Mouse (Mus musculus) spleen, adult 2 months (tissue): Measurements from ENCODE around the gene Scn8a. TPM values are rescaled to one million over a fixed set of nuclear protein-coding genes. Genes with fewer than 3 reads are reported as not detected.

Experiments
- DNase-seq, 2 experiments: peaks; one replicate each; pipeline versions ENCODE4 v3.0.0 to v3.0.0-alpha.2; 2012 to 2021; ENCODE audit warnings: low spot score in 2 of 2, low read depth in 1 of 2
- H3K27ac ChIP-seq: fragments of 200-500 bp; 2 replicates; pipeline ENCODE4 v1.5.1; 2012; ENCODE audit warnings: low read length, inconsistent platforms; ENCODE audit not compliant: insufficient read depth
- H3K27me3 ChIP-seq: fragments of 200-500 bp; 2 replicates; pipeline ENCODE4 v1.6.1; 2012; ENCODE audit warnings: mild to moderate bottlenecking, moderate library complexity, low read length, inconsistent platforms; ENCODE audit not compliant: control insufficient read depth, insufficient read depth
- H3K36me3 ChIP-seq: fragments of 200-500 bp; 2 replicates; pipeline ENCODE4 v1.6.1; 2012; ENCODE audit warnings: mild to moderate bottlenecking, low read length, inconsistent platforms; ENCODE audit not compliant: control insufficient read depth, insufficient read depth
- H3K4me1 ChIP-seq: fragments of 200-500 bp; 2 replicates; pipeline ENCODE4 v1.6.1; 2011; ENCODE audit warnings: inconsistent platforms; ENCODE audit not compliant: control insufficient read depth, insufficient read depth, insufficient read length
- H3K4me3 ChIP-seq: fragments of 200-500 bp; 2 replicates; pipeline ENCODE4 v1.5.1; 2011; ENCODE audit warnings: mild to moderate bottlenecking, inconsistent platforms; ENCODE audit not compliant: insufficient read depth, insufficient read length; ENCODE audit errors: extremely low read depth
- CTCF ChIP-seq: fragments of 200-500 bp; IDR thresholded peaks from 2 replicates; pipeline ENCODE4 v1.5.1; 2011; ENCODE audit warnings: mild to moderate bottlenecking, inconsistent platforms; ENCODE audit not compliant: insufficient read depth, insufficient read length, insufficient replicate concordance; ENCODE audit errors: extremely low read depth
- POLR2A ChIP-seq: fragments of 200-500 bp; IDR thresholded peaks from 2 replicates; pipeline ENCODE4 v1.6.1; 2011; ENCODE audit warnings: low read depth, low read length, inconsistent platforms
- WGBS: fragments of 180-500 bp; shearing (Covaris S2); methylation state at CpG from one replicate; pipeline ENCODE4 v1.1.7; 2018; 5-methylcytosine and 5-hydroxymethylcytosine counted together
- polyA plus RNA-seq: library from polyadenylated mRNA; depleted of rRNA; stranded (reverse); fragments of >200 nt; gene quantifications from 2 replicates; pipeline ENCODE4 v1.2.3, GENCODE M21; 2012

Gene Scn8a
- polyA plus RNA-seq, 1 experiment, result 0.54 TPM

- Histone ChIP-seq H3K27ac (no peak overlapping the region), H3K4me1 (no peaks in the 10 kb centered on the region), H3K36me3 (no peaks in the 10 kb centered on the region), H3K4me3 (no peak overlapping the region), H3K27me3 (no peaks in the 10 kb centered on the region)
- WGBS, result 74% methylated on average over 14 of the region's 14 CpGs
- TF ChIP-seq CTCF (no peak), POLR2A (no peak)
- DNase-seq, result no peak
Observed at GRCm38 (mm10) chr15:101008386-101009010, 138.8 kb downstream of the Scn8a start.

GRCm38 (mm10) chr15:101011352-101011751 is 141.7 kb downstream of the Scn8a start:
- no peaks in the 10 kb centered on the region for H3K36me3 ChIP-seq
- no peak for DNase-seq
- TF ChIP-seq CTCF (no peak), POLR2A (no peak)
- WGBS, result 86% methylated on average over 6 of the region's 6 CpGs
- H3K27me3 ChIP-seq, result no peaks in the 10 kb centered on the region
- no peaks in the 10 kb centered on the region for H3K4me1 ChIP-seq
- H3K4me3 ChIP-seq, result no peak overlapping the region
- H3K27ac ChIP-seq, result no peak overlapping the region

GRCm38 (mm10) chr15:101028960-101029359 is 159.3 kb downstream of the Scn8a start:
- Histone ChIP-seq H3K27me3 (no peaks in the 10 kb centered on the region), H3K4me1 (no peaks in the 10 kb centered on the region), H3K36me3 (no peaks in the 10 kb centered on the region), H3K4me3 (no peak overlapping the region), H3K27ac (no peak overlapping the region)
- DNase-seq, result no peak
- WGBS, result 72% methylated on average over 2 of the region's 2 CpGs
- no peak for TF ChIP-seq POLR2A
- no peak for TF ChIP-seq CTCF

GRCm38 (mm10) chr15:101039651-101040050 is 170.0 kb downstream of the Scn8a start:
- TF ChIP-seq CTCF, result no peak
- TF ChIP-seq POLR2A, result no peak
- WGBS, result 51% methylated on average over 17 of the region's 17 CpGs
- Histone ChIP-seq H3K27me3 (peaks cover 1% of the 10 kb centered on the region), H3K4me3 (no peak overlapping the region), H3K36me3 (no peaks in the 10 kb centered on the region), H3K27ac (no peak overlapping the region), H3K4me1 (no peaks in the 10 kb centered on the region)
- no peak for DNase-seq

- no peak for DNase-seq
- Histone ChIP-seq H3K27ac (no peak overlapping the region), H3K27me3 (peaks cover 12% of the 10 kb centered on the region), H3K4me3 (no peak overlapping the region), H3K4me1 (peaks cover 3% of the 10 kb centered on the region; the same call in 1 of the 2 replicates), H3K36me3 (no peaks in the 10 kb centered on the region)
- WGBS, result 56% methylated on average over 6 of the region's 6 CpGs
- TF ChIP-seq POLR2A, result no peak
Observed at GRCm38 (mm10) chr15:101041966-101042365, 172.3 kb downstream of the Scn8a start.

GRCm38 (mm10) chr15:101042613-101043012 is 173.0 kb downstream of the Scn8a start:
- Histone ChIP-seq H3K36me3 (no peaks in the 10 kb centered on the region), H3K4me1 (peaks cover 4% of the 10 kb centered on the region; the same call in 1 of the 2 replicates), H3K4me3 (no peak overlapping the region), H3K27ac (no peak overlapping the region), H3K27me3 (peaks cover 17% of the 10 kb centered on the region)
- DNase-seq, result peak in 1 of 2 experiments; percentile 19
- TF ChIP-seq CTCF, result peak; percentile 40; the same call in 1 of the 2 replicates
- TF ChIP-seq POLR2A, result no peak
- WGBS, result 34% methylated on average over 6 of the region's 6 CpGs

- Histone ChIP-seq H3K27me3 (peaks cover 17% of the 10 kb centered on the region), H3K36me3 (no peaks in the 10 kb centered on the region), H3K4me3 (no peak overlapping the region), H3K4me1 (peaks cover 4% of the 10 kb centered on the region; the same call in 1 of the 2 replicates), H3K27ac (no peak overlapping the region)
- WGBS, result 57% methylated on average over 6 of the region's 6 CpGs
- TF ChIP-seq CTCF (no peak), POLR2A (no peak)
- no peak for DNase-seq
Observed at GRCm38 (mm10) chr15:101044531-101044930, 174.9 kb downstream of the Scn8a start.
